Mouse (Mus musculus): Measurements from ENCODE around the gene A630076J17Rik.

The A630076J17Rik gene

DNA sequence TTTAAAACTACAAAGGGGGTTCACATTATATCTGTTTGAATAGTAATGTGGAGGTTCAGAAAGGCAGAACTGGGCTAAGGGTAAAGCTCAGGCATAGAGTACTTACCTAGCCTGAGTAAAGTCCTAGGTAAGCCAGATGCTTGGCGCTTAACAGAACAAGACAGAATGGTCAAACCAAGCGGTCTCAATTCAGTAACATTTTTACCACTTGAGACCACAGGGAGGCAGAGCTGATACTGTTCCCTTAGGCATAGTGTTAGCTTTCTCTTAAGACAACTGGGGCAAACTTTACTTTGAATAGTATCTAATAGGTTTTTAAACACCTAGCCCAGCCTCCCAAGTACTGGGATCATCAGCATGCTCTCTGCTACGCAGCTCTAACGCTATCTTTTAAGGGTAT lies 45.6 kb downstream of the A630076J17Rik start:
- no peak for DNase-seq (ENCODE audit: low read depth, low spot score)

DNA sequence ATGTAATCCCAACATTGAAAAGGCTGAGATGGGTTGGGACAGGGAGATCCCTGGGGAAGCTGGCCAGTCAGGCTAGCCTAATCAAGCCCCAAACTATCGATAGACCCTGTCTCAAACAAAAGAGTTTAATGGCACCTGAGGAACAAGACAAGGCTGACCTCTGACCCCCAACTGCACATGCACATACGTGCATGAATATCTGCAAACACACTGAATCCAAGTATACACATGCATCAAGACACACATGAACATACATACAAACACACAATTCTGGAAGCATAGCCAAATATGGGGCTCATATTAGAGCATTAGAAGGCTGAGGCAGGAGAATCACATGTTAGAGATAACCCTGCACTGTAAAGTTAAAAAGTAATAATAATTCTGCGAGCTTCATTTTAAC lies 46.2 kb downstream of the A630076J17Rik start:
- DNase-seq (ENCODE audit: low read depth, low spot score), result no peak

DNA sequence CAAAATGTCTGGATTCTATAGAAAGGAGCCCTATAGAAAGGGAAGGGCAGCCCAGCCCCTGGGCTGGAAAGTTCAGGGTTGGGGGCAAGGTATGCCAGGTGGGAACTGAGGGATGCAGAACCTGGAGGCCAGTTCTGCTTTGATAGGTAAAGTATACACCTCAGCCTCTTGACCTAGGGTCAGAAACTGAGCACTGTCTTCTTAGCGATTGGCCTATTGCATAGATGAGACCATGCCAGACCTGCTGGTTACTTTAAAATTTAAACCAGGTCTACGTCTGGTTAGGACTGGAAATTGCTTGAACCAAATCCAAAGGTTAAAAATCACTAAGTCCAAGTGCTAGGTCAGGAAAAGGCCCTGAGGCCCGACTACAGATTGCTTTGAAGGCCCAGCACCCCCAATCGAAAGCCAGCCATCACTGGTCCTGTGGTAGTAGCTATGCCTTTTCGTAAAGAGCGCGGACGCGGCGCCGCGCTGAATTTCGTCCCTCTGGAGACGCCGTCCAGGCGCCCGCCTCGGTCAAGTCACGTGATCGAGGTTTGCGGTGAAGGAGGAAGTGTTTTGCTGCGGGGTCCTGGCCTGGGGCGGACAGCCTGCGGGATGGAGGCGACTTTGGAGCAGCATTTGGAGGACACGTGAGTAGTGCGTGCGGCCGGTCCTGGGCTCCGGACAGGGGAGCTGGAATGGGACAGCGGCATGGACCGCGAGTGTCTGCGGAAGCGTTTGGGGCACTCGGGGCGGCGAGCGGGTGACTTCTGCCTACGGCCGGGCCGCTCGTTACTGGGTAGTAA lies 48.3 kb downstream of the A630076J17Rik start, which contains the start of gene Lamtor5:
Gene Lamtor5, plus strand, starts transcription at position 380 of the 791 bp plus-strand sequence.
- peak; percentile 75 for DNase-seq (ENCODE audit: low read depth, low spot score)

All from brain, embryonic 18.5 days (tissue).